Mouse (Mus musculus) megakaryocyte, embryonic 14.5 days (primary cell): ENCODE measurements at regions not wholly inside any gene's neighbourhood (a gene's known extent, or its start where the extent isn't known, plus 50 kb on each side); places are given as distances from the start of the nearest gene placed in this dataset.
A peak's percentile ranks its signal among the peaks of the same experiment; 100 is the strongest.

Experiments used
- H3K27me3 ChIP-seq: replicated peaks from 2 replicates; pipeline ENCODE3; 2012; ENCODE audit warnings: inconsistent platforms
- H3K36me3 ChIP-seq: replicated peaks from 2 replicates; pipeline ENCODE3; 2012; ENCODE audit warnings: low read length, inconsistent platforms, mixed read lengths
- H3K4me1 ChIP-seq: 2 replicates; pipeline ENCODE4 v1.6.1; 2012; ENCODE audit warnings: inconsistent platforms
- H3K4me3 ChIP-seq: replicated peaks from 2 replicates; pipeline ENCODE3; 2012; ENCODE audit warnings: moderate library complexity, mild to moderate bottlenecking, inconsistent platforms
- H3K9me3 ChIP-seq: 2 replicates; pipeline ENCODE4 v1.6.1; 2012; ENCODE audit warnings: inconsistent platforms
- FLI1 ChIP-seq: IDR thresholded peaks from 2 replicates; pipeline ENCODE4 v1.6.1; 2012; ENCODE audit warnings: low read length, inconsistent platforms, mixed read lengths
- GATA1 ChIP-seq: IDR thresholded peaks from 3 replicates; pipeline ENCODE4 v1.6.1; 2012; ENCODE audit warnings: mixed read lengths, low read length, inconsistent platforms, borderline replicate concordance

DNA sequence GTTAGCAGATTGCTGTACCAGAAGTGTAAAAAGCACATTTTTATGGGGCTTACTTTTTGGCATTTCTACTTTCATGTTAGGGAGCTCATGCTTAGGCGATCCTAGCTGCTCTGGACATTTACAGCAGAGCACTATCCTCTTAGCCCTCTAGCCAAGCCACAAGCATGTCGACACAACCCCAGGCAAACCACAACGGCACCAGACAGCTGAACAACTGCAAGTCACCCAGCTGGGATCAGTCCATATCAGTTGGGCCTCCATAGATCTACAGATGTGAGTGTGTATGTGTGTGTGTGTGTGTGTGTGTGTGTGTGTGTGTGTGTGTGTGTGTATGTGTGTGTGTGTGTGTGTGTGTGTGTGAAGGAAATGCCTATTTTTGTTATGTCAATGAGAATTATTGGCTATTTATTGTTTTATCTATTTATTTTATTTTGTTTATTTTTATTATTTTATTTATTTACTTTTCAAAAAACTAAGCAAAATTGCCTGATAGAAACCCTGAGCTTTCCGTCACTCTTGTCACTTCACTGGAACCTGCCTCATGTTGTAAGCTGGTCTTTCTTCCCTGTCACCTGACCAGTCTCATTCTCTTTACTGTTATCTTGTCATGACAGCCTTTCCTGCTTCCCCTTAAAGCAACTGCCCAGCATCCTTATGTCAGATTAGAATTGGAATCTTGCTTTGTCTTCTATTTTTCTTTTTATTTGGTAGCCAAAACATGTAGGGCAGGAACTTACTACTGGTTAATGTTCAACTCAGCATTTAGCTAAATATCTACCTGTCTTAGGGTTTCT is 208.2 kb downstream of the Mex3b start:
- no peaks in the 10 kb centered on the region for H3K27me3 ChIP-seq
- peaks cover 12% of the 10 kb centered on the region for H3K36me3 ChIP-seq
- H3K4me3 ChIP-seq = peak overlapping the region; percentile 42
- TF ChIP-seq GATA1 = no peak; the same call in 2 of the 3 replicates
- TF ChIP-seq FLI1 = no peak
- peaks cover 74% of the 10 kb centered on the region for H3K4me1 ChIP-seq
- H3K9me3 ChIP-seq = peaks cover 10% of the 10 kb centered on the region

DNA sequence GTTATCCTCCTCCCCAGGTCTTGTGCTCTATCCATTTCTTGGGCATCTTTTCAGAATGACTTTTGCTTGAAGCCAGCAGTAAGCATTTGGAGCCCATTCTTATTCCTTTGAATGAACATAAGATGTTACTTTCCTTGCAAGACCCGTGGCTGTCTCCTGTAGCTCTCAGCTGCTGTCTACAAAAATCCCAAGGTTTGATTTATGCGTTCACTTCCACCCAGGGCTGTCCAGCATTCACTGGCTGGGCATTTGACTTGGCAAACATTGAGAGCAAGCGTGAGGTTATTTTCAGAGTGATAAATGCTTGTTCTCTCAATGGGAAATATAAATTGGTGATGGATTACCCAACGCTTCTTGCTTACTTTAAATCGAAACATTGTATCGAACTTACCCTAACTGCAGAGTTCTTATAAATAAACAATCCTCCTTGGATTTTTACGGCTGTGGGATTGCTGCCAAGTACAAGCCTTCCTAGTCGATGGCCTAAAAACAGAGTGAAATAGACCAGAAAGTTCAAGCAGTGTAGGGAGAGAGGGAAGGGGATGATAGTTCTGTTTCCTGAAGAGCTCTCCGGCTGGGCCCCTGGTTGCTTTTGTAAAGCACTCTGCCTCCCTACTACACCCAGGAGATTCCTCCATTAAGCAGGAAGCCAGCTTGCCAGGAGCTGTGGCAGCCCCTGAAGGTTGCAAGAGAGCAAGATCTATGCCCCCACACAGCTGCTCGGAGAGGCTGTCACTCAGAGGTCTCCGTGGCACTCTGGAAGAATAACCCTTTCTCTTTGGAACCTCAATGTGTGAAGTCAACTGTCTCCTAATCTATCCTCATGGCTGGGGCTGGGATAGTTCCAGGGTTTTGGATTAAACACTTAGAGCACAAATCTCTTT is 210.1 kb downstream of the Mex3b start:
- H3K4me1 ChIP-seq = peaks cover 90% of the 10 kb centered on the region
- H3K36me3 ChIP-seq = peaks cover 2% of the 10 kb centered on the region
- no peak for TF ChIP-seq GATA1
- no peak for TF ChIP-seq FLI1
- H3K9me3 ChIP-seq = no peaks in the 10 kb centered on the region
- H3K4me3 ChIP-seq = no peak overlapping the region
- no peaks in the 10 kb centered on the region for H3K27me3 ChIP-seq

DNA sequence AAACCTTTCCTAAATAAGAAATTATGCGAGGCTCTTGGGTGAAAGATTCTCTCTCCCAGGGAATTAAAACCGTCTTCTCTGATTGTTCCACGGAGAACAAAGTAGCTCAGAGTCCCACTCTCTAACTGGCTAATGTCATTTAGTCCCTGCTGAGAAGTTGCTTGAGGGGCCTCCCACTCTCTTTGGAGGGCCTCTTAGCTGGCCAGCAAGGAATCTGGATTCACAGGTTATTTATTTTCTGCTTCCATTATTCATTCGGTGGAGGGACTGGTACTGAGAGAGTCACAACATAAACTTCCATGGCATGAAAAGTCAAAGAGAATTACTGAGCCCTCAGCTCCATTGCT is 210.8 kb downstream of the Mex3b start:
- H3K9me3 ChIP-seq = no peaks in the 10 kb centered on the region
- H3K27me3 ChIP-seq = no peaks in the 10 kb centered on the region
- TF ChIP-seq FLI1 (no peak), GATA1 (no peak)
- H3K36me3 ChIP-seq = no peaks in the 10 kb centered on the region
- peaks cover 87% of the 10 kb centered on the region for H3K4me1 ChIP-seq
- H3K4me3 ChIP-seq = no peak overlapping the region

DNA sequence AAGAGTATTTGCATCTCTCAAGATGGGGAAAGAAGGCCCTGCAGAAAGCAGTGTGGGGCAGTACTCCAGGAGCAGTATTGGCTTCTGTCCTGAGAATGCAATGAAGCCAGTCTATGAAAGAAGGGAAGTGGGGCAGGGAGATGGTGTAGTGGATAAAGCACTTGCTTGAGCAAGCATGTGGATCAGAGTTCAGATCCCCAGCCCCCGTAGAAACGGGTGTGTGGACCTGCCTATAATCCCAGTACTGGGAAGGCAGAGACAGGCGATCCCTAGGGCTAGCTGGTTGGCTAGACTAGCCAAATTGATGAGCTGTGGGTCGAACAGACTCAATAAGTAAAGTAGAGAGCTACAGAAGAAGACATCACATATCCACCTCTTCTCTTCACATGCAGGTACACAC is 211.6 kb downstream of the Mex3b start:
- TF ChIP-seq GATA1 (no peak), FLI1 (no peak)
- H3K27me3 ChIP-seq = no peaks in the 10 kb centered on the region
- H3K36me3 ChIP-seq = no peaks in the 10 kb centered on the region
- H3K9me3 ChIP-seq = no peaks in the 10 kb centered on the region
- H3K4me3 ChIP-seq = no peak overlapping the region
- H3K4me1 ChIP-seq = peaks cover 88% of the 10 kb centered on the region

DNA sequence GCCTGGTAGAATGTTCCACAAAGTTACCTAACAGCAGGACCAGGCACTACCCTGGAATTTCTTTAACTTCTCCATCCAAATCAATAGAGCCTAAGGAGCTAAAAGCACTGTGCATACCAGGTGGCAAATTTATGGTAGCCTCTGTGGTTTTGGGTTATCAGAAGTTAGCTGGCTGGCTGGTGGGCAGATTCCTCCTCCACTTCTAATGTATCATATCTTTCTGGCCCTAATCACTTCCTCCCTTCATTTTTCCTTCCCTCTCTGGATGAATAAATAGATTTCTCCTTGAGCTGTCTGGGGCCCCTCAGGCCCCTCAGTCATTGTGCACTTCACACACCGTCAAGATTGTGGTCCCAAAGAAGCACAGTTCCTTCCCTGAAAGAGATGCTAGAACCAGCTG is 212.7 kb downstream of the Mex3b start:
- Histone ChIP-seq H3K27me3 (no peaks in the 10 kb centered on the region), H3K4me3 (no peak overlapping the region), H3K36me3 (no peaks in the 10 kb centered on the region), H3K4me1 (peaks cover 85% of the 10 kb centered on the region), H3K9me3 (no peaks in the 10 kb centered on the region)
- no peak for TF ChIP-seq FLI1
- TF ChIP-seq GATA1 = no peak

DNA sequence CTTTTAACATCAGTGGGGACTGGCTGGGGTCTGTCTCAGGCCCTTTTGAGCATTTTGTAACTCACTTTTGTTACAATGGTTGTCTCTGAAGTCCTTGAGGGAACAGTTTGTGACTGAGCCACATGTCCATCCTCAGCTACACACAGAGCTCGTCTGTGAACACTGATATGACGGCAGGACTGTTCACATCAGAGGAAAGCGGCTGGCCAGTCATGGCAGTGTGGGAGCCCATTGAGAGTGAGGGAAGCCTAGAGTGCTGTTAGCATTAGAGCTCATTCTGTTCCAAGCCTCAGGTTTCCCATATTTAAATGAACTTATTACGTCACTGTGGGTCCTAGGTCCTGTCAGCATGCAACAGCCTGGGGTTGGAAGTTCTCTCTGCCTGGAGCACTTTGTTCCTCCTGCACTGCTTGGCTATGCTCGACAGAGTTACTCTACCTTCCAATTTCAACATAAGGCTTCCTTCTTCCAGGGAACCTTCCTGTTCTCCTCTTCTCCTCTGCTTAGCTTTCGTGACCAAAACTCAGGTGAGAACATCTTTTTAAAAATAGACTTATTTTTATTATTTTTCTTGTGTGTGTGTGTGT is 217.5 kb downstream of the Mex3b start:
- H3K36me3 ChIP-seq = no peaks in the 10 kb centered on the region
- TF ChIP-seq GATA1 (no peak), FLI1 (no peak)
- H3K9me3 ChIP-seq = no peaks in the 10 kb centered on the region
- H3K4me1 ChIP-seq = peaks cover 84% of the 10 kb centered on the region
- peak overlapping the region; percentile 26 for H3K4me3 ChIP-seq
- no peaks in the 10 kb centered on the region for H3K27me3 ChIP-seq

DNA sequence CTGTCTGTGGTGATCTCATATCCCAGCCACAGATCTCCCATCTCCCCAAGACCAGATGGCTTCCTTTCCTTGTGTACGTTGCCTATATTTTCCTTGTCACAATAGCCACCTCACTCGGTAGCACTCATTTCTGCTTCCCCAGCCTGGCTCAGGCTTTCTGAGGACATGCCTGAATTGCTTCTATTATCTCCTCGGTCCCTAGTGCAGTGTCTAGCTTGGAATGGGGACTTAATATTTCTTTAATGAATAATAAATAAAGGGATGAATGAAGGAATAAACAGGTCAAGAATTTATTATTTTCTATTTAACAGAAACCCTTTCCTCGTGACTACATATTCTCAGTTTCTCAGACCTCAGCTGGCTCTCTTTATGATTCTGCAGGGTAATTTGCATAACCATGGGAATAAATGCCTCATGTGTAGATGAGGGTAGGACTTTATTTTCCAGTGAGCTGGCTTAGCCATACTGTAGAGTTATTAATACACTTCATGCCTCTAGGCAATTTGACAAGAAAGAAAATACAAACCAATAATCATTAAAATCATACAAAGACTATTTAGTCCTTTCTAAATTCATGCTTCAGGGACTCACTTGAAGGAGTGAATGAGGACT is 218.5 kb downstream of the Mex3b start:
- Histone ChIP-seq H3K9me3 (no peaks in the 10 kb centered on the region), H3K36me3 (no peaks in the 10 kb centered on the region), H3K4me1 (peaks cover 83% of the 10 kb centered on the region), H3K27me3 (no peaks in the 10 kb centered on the region), H3K4me3 (no peak overlapping the region)
- TF ChIP-seq GATA1 = no peak
- no peak for TF ChIP-seq FLI1

DNA sequence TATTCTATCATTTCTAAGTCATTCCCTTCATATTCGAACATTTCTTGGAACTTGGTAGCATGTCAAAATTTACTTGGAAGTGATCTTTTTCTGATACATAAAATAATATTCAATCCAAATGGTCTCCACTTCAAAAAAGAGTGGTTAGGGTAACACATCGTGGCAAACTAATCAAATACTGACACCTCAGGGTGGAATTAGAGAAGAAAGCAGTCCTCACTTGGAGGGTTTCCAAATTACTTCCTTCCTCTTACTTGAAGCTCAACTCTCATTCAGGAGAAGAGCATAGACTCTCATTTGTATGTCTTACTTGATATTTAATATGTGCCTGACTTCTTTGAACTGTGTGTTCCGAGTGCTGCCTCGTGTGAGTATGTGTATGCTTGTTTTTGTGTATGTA is 220.3 kb downstream of the Mex3b start:
- no peak for TF ChIP-seq GATA1
- no peak for TF ChIP-seq FLI1

DNA sequence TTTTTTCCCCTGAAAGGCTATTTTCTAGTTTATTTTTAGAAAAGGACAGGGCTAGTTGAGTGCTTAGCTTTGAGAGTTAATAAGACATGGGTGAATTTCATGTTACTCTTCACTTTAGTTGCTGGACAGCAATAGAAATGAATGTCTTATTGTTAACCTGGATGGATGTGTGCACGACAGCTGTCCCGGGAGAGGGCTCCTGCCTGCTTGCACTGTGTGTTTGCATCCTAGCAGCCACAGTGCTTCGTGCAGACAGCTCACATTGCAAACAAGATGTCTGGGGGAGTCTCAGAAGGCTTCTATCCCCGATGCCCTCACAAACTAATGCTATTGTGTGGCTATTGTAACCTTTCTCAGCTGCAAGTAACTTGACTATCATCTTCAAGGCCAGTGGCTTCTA is 221.0 kb downstream of the Mex3b start:
- TF ChIP-seq FLI1 (no peak), GATA1 (no peak)
- no peaks in the 10 kb centered on the region for H3K36me3 ChIP-seq
- H3K27me3 ChIP-seq = no peaks in the 10 kb centered on the region
- H3K4me3 ChIP-seq = no peak overlapping the region
- peaks cover 71% of the 10 kb centered on the region for H3K4me1 ChIP-seq
- no peaks in the 10 kb centered on the region for H3K9me3 ChIP-seq

More for the DNA sequence above, 220.3 kb downstream of the Mex3b start:
- H3K9me3 ChIP-seq = no peaks in the 10 kb centered on the region
- no peaks in the 10 kb centered on the region for H3K27me3 ChIP-seq
- no peaks in the 10 kb centered on the region for H3K36me3 ChIP-seq
- no peak overlapping the region for H3K4me3 ChIP-seq
- H3K4me1 ChIP-seq = peaks cover 74% of the 10 kb centered on the region

DNA sequence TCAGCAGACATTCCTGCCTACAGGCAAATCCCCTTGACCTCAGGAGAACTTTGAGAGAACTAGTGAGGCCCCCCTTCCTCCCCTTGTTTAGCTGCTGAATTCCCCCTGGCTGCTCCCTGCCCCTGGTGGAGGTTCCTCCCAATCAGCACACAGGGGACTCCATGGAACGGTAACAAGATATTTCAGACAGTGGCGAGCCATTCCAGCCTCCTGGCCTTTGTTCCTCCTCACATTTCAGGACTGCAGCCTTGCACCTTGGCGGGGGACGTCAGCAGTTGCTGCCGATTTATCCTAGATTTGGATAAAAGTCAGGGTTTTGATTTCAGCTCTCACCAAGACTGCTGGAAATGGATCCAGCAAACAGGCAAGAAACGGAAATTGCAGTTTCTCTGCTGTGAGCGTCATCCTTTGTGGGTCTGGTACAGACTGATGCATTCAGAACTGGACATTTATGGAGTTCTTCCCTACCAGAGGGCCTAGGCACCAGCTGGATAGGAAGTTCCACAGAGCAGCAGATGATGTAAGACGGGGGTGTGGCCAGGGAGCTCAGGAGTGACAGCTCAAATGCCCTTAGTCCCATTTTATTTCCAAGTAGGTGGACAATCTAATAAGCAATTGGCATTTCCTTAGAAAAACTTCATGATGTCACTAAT is 222.3 kb downstream of the Mex3b start:
- Histone ChIP-seq H3K27me3 (no peaks in the 10 kb centered on the region), H3K4me3 (peak overlapping the region; percentile 18), H3K36me3 (no peaks in the 10 kb centered on the region), H3K9me3 (no peaks in the 10 kb centered on the region), H3K4me1 (peaks cover 74% of the 10 kb centered on the region)
- no peak for TF ChIP-seq GATA1
- TF ChIP-seq FLI1 = no peak
